Mouse (Mus musculus): Measurements from ENCODE around the gene Mast2. TPM values are rescaled to one million over a fixed set of nuclear protein-coding genes. Genes with fewer than 3 reads are reported as not detected.
A peak's percentile ranks its signal among the peaks of the same experiment; 100 is the strongest.

Mast2 gene
- total RNA-seq, 2 experiments from 2014 or later, result 32.2 to 32.7 TPM

DNA sequence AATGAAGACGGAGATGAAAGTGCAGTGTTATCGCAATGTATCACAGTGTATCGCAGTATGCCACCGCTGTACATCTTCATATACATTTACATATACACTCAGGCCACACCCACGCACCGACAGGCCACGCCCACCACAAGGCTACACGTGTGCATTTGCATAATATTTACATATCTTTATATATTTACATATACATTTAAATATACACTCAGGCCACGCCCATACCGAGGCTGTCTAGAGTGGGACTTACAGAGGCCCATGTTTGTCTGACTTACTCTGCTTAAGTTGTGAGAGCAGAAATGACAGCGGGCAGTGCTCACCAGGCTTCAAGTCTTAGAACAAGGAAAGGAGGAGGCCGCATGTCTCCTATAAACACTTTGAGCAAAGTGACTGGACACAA, 170.7 kb downstream of the Mast2 start:
- ATAC-seq (replicated peaks; ENCODE audit: low FRiP score, low TSS enrichment, poor library complexity, severe bottlenecking), result peak; percentile 59; the same call in 1 of the 2 replicates

DNA sequence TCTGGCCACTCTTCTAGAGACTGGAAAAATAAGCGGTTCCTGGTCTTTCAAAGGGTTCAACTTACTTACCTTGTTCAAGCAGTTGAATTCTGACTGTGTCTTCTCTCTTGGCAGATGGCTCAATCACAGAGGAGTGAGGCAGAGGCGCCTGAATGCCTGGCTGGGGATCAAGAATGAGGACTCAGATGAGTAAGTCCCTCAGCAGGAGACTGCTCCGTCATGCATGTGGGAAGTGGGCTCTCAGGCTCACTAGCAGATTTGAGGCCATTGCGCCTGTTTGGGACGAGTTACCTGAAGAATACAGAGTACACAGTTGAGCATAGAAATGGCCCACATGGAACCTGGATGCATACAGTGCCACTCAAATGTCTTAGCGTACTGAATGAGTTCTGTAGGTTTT, 172.4 kb downstream of the Mast2 start:
- no peak for ATAC-seq (replicated peaks; ENCODE audit: low FRiP score, low TSS enrichment, poor library complexity, severe bottlenecking)

DNA sequence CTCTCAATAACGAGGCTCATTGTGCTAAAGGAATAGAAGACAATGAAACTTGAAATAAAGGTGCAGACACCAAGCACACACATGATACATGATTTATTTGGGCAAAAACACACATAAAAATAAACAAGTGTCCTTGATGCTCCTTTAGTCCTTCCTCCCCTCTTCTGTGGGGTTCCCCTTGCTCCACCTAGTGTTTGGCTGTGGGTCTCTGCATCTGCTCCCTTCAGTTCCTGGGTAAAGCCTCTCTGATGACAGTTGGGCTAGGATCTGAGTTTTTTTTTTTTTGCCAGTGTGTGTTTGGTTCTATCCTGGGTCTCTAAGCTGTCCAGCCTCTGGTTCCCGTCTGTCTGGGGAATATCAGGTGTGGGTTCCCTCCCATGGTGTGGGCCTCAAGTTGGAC, 181.8 kb downstream of the Mast2 start:
- ATAC-seq (replicated peaks; ENCODE audit: low FRiP score, low TSS enrichment, poor library complexity, severe bottlenecking), result no peak

DNA sequence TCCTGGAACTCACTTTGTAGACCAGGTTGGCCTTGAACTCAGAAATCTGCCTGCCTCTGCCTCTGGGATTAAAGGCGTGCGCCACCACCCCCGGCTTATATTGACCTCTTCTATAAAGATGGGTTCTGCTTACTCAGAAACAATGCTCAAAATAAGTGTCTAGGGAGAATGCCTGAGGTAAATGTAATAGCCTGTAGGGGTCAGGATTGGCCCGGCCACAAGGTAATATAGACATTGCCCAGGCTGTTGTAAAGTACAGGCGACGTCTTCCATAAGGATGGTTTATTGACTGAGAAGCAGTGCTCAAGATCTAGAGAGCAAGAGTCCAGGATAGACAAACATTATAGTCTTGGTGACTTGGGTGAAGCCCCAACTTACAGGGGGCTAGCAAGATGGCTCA, 195.8 kb downstream of the Mast2 start:
- no peak for ATAC-seq (replicated peaks; ENCODE audit: low FRiP score, low TSS enrichment, poor library complexity, severe bottlenecking)

Other genes with a start within 250 kb of the Mast2 start
- 0.20 and 0.52 TPM in 2 replicates for gene Pik3r3, start 242.6 kb downstream of the Mast2 start, total RNA-seq (2014; fragmentation: Nextera tagmentation)
- 1.9 and 3.4 TPM in 2 replicates for gene Pik3r3, start 242.6 kb downstream of the Mast2 start, total RNA-seq (2017)
- gene Ipp, start 43.4 kb upstream of the Mast2 start, total RNA-seq (2014; fragmentation: Nextera tagmentation), result 8.7 and 10.5 TPM in 2 replicates
- 13.4 and 21.7 TPM in 2 replicates for gene Ipp, start 43.4 kb upstream of the Mast2 start, total RNA-seq (2017)
- 40.3 and 44.1 TPM in 2 replicates for gene Tmem69, start 91.8 kb upstream of the Mast2 start, total RNA-seq (2014; fragmentation: Nextera tagmentation)
- gene Tmem69, start 91.8 kb upstream of the Mast2 start, total RNA-seq (2017), result 16.1 and 21.7 TPM in 2 replicates
- gene Gpbp1l1, start 93.5 kb upstream of the Mast2 start, total RNA-seq (2014; fragmentation: Nextera tagmentation), result 75.6 and 95.2 TPM in 2 replicates
- 136 and 168 TPM in 2 replicates for gene Gpbp1l1, start 93.5 kb upstream of the Mast2 start, total RNA-seq (2017)
- gene Ccdc17, start 132.5 kb upstream of the Mast2 start, total RNA-seq (2014; fragmentation: Nextera tagmentation), result 2.9 and 5.7 TPM in 2 replicates
- 2.5 and 3.3 TPM in 2 replicates for gene Ccdc17, start 132.5 kb upstream of the Mast2 start, total RNA-seq (2017)
- 195 and 210 TPM in 2 replicates for gene Nasp, start 163.8 kb upstream of the Mast2 start, total RNA-seq (2014; fragmentation: Nextera tagmentation)
- 594 and 624 TPM in 2 replicates for gene Nasp, start 163.8 kb upstream of the Mast2 start, total RNA-seq (2017)
- 163 and 243 TPM in 2 replicates for gene Akr1a1, start 187.5 kb upstream of the Mast2 start, total RNA-seq (2014; fragmentation: Nextera tagmentation)
- gene Akr1a1, start 187.5 kb upstream of the Mast2 start, total RNA-seq (2017), result 460 and 502 TPM in 2 replicates
- 158 and 208 TPM in 2 replicates for gene Prdx1, start 221.4 kb upstream of the Mast2 start, total RNA-seq (2014; fragmentation: Nextera tagmentation)
- 268 and 287 TPM in 2 replicates for gene Prdx1, start 221.4 kb upstream of the Mast2 start, total RNA-seq (2017)
- 26.8 and 30.1 TPM in 2 replicates for gene Mmachc, start 244.2 kb upstream of the Mast2 start, total RNA-seq (2014; fragmentation: Nextera tagmentation)
- gene Mmachc, start 244.2 kb upstream of the Mast2 start, total RNA-seq (2017), result 25.7 and 26.4 TPM in 2 replicates
- 47.0 and 68.3 TPM in 2 replicates for gene Ccdc163, start 244.3 kb upstream of the Mast2 start, total RNA-seq (2014; fragmentation: Nextera tagmentation)
- gene Ccdc163, start 244.3 kb upstream of the Mast2 start, total RNA-seq (2017), result 10.8 and 16.3 TPM in 2 replicates